Mouse (Mus musculus) neutrophil, adult 83 days (primary cell): ENCODE data around the gene Trappc5. TPM values are rescaled to one million over a fixed set of nuclear protein-coding genes. Genes with fewer than 3 reads are reported as not detected.

Experiments used
- total RNA-seq, 2 experiments: library from RNA; stranded (reverse); gene quantifications; one replicate each; pipeline ENCODE4 v1.2.4; 2023

The Trappc5 gene
- 10 to 100 TPM; 11.7 to 14.0 TPM for total RNA-seq

GRCm38 (mm10) chr8:3676131-3676992 lies at the start of gene Trappc5:
Trappc5 (plus strand) TSS chr8:3676299.

GRCm38 (mm10) chr8:3630647-3631477 lies 45.2 kb upstream of the Trappc5 start, which contains the start of gene Stxbp2:
Stxbp2 (plus strand) TSS chr8:3630955.

GRCm38 (mm10) chr8:3655526-3655925 lies 20.6 kb upstream of the Trappc5 start, which contains the start of gene Retn:
Retn (plus strand) TSS chr8:3655770.

GRCm38 (mm10) chr8:3665507-3665906 lies 10.6 kb upstream of the Trappc5 start, which contains the start of gene Mcemp1:
Mcemp1 (plus strand) TSS chr8:3665754.

GRCm38 (mm10) chr8:3671980-3672491 lies 4.1 kb upstream of the Trappc5 start, which contains the start of gene Fcor:
Fcor (minus strand) TSS chr8:3672362.

GRCm38 (mm10) chr8:3694121-3694520 lies 18.0 kb downstream of the Trappc5 start, which contains the start of gene Fcer2a:
Fcer2a (minus strand) TSS chr8:3694175.

GRCm38 (mm10) chr8:3720551-3720950 lies 44.5 kb downstream of the Trappc5 start, which contains the start of gene Clec4g:
Clec4g (minus strand) TSS chr8:3720651.

Other genes starting within 250 kb of the Trappc5 start
- gene Pex11g, start 208.6 kb upstream of the Trappc5 start, total RNA-seq: under 1 TPM; 0.60 to 0.81 TPM
- gene Tex45, start 205.4 kb upstream of the Trappc5 start, total RNA-seq: under 1 TPM; 0.22 to 0.26 TPM
- gene Zfp358, start 183.2 kb upstream of the Trappc5 start, total RNA-seq: 1 to 10 TPM; 5.0 to 5.5 TPM
- 10 to 100 TPM; 27.1 to 36.8 TPM for gene Mcoln1, start 175.8 kb upstream of the Trappc5 start, total RNA-seq
- 10 to 100 TPM; 28.1 to 30.0 TPM for gene Pnpla6, start 160.9 kb upstream of the Trappc5 start, total RNA-seq
- not detected for gene C330021F23Rik, start 108.3 kb upstream of the Trappc5 start, total RNA-seq
- under 1 TPM; 0.11 to 0.68 TPM for gene Camsap3, start 89.0 kb upstream of the Trappc5 start, total RNA-seq
- gene Xab2, start 55.0 kb upstream of the Trappc5 start, total RNA-seq: 10 to 100 TPM; 38.0 to 40.5 TPM
- 100 to 1,000 TPM; 104 to 110 TPM for gene Pet100, start 54.8 kb upstream of the Trappc5 start, total RNA-seq
- gene Pcp2, start 50.8 kb upstream of the Trappc5 start, total RNA-seq: not detected
- gene Stxbp2, start 45.3 kb upstream of the Trappc5 start, total RNA-seq: 100 to 1,000 TPM; 304 to 323 TPM
- 1 to 10 TPM; 1.6 to 1.7 TPM for gene Retn, start 20.5 kb upstream of the Trappc5 start, total RNA-seq
- gene Mcemp1, start 10.5 kb upstream of the Trappc5 start, total RNA-seq: 100 to 1,000 TPM; 317 to 329 TPM
- 1 to 10 TPM; 5.6 to 5.8 TPM for gene Fcor, start 3.9 kb upstream of the Trappc5 start, total RNA-seq
- under 1 TPM; 0.29 to 0.70 TPM for gene Fcer2a, start 17.9 kb downstream of the Trappc5 start, total RNA-seq
- gene Clec4g, start 44.4 kb downstream of the Trappc5 start, total RNA-seq: not detected
- 1 to 10 TPM; 6.7 to 7.7 TPM for gene Cd209a, start 72.7 kb downstream of the Trappc5 start, total RNA-seq
- gene Cd209e, start 178.0 kb downstream of the Trappc5 start, total RNA-seq: not detected
- under 1 TPM in 1 of 2 experiments, not detected in 1; 0.39 TPM for gene Cd209d, start 202.3 kb downstream of the Trappc5 start, total RNA-seq